Mouse (Mus musculus) hindbrain, postnatal 0 days (tissue): Measurements from ENCODE around the gene Cda. TPM values are rescaled to one million over a fixed set of nuclear protein-coding genes. Genes with fewer than 3 reads are reported as not detected.

ENCODE experiments used
- ATAC-seq: fragments of 200-750 bp; cut with Nextera tagmentation; 2 replicates; pipeline ENCODE4 v1.8.0; 2017; ENCODE audit warnings: mild to moderate bottlenecking, moderate TSS enrichment, moderate library complexity
- DNase-seq: peaks from one replicate; pipeline ENCODE4 v3.0.0-alpha.2; 2015; ENCODE audit warnings: low spot score
- H3K27ac ChIP-seq: fragments of 300-500 bp; sonication (generic); 2 replicates; pipeline ENCODE4 v1.5.1; 2014; ENCODE audit warnings: mild to moderate bottlenecking
- H3K27me3 ChIP-seq: fragments of 300-500 bp; sonication (generic); 2 replicates; pipeline ENCODE4 v1.6.1; 2014; ENCODE audit warnings: low read length, mixed read lengths; ENCODE audit not compliant: insufficient read depth
- H3K36me3 ChIP-seq: fragments of 300-500 bp; sonication (generic); 2 replicates; pipeline ENCODE4 v1.6.1; 2014; ENCODE audit warnings: low read length, mixed read lengths; ENCODE audit not compliant: insufficient read depth
- H3K4me1 ChIP-seq: fragments of 300-500 bp; sonication (generic); 2 replicates; pipeline ENCODE4 v1.6.1; 2014; ENCODE audit warnings: antibody characterized with exemption, low read length, mixed read lengths; ENCODE audit not compliant: insufficient read depth
- H3K4me2 ChIP-seq: fragments of 300-500 bp; sonication (generic); 2 replicates; pipeline ENCODE4 v1.6.1; 2014; ENCODE audit warnings: low read depth, mild to moderate bottlenecking, low read length, moderate library complexity, mixed read lengths
- H3K4me3 ChIP-seq: fragments of 300-500 bp; sonication (generic); 2 replicates; pipeline ENCODE4 v1.5.1; 2014; ENCODE audit warnings: low read length
- H3K9ac ChIP-seq: fragments of 300-500 bp; sonication (generic); replicated peaks from 2 replicates; pipeline ENCODE4 v1.6.1; 2014; ENCODE audit warnings: mild to moderate bottlenecking, low read length, moderate library complexity, mixed read lengths
- H3K9me3 ChIP-seq: fragments of 300-500 bp; sonication (generic); 2 replicates; pipeline ENCODE4 v1.6.1; 2016; ENCODE audit warnings: low read length, mixed read lengths
- CTCF ChIP-seq: IDR thresholded peaks from 2 replicates; pipeline ENCODE4 v1.5.1; 2016; ENCODE audit warnings: antibody characterized with exemption, control low read depth, low read depth
- WGBS: fragments of 180-500 bp; shearing (Covaris S2); extraction: QIAGEN DNeasy Blood & Tissue Kit; methylation state at CpG from one replicate; pipeline ENCODE4 v1.1.7; 2014; 5-methylcytosine and 5-hydroxymethylcytosine counted together
- polyA plus RNA-seq: library from polyadenylated mRNA; unstranded; fragments of >200 nt; fragmentation: Nextera tagmentation; extraction: Ambion mirVana; gene quantifications from 2 replicates; pipeline ENCODE4 v1.2.1, GENCODE M21; 2015
- total RNA-seq: library from RNA; depleted of rRNA; stranded (reverse); fragments of >200 nt; gene quantifications from 2 replicates; pipeline ENCODE4 v1.2.3, GENCODE M21; 2014

Cda gene
- total and polyA plus RNA-seq, 2 experiments from 2014 or later, result 12.1 to 20.5 TPM

- Histone ChIP-seq H3K27me3 (no peaks in the 10 kb centered on the region), H3K27ac (no peak overlapping the region), H3K9ac (no peak overlapping the region), H3K4me2 (no peak overlapping the region), H3K9me3 (no peaks in the 10 kb centered on the region), H3K4me3 (no peak overlapping the region), H3K4me1 (no peaks in the 10 kb centered on the region), H3K36me3 (peaks cover 49% of the 10 kb centered on the region)
- no peak for TF ChIP-seq CTCF
- ATAC-seq, result no peak
- WGBS, result 88% methylated on average over 3 of the region's 3 CpGs
- no peak for DNase-seq
These were observed 55.7 kb downstream of the Cda start for GRCm38 (mm10) chr4:138312105-138312504.

GRCm38 (mm10) chr4:138311595-138311994, 56.2 kb downstream of the Cda start:
- Histone ChIP-seq H3K4me2 (no peak overlapping the region), H3K36me3 (peaks cover 43% of the 10 kb centered on the region), H3K9me3 (no peaks in the 10 kb centered on the region), H3K9ac (no peak overlapping the region), H3K4me1 (no peaks in the 10 kb centered on the region), H3K27me3 (no peaks in the 10 kb centered on the region), H3K4me3 (no peak overlapping the region), H3K27ac (no peak overlapping the region)
- DNase-seq (peak; percentile 59), ATAC-seq (peak; percentile 51)
- WGBS, result 64% methylated on average over 8 of the region's 8 CpGs
- TF ChIP-seq CTCF, result peak; percentile 89

GRCm38 (mm10) chr4:138310311-138310910, 57.4 kb downstream of the Cda start:
- no peak overlapping the region for H3K4me3 ChIP-seq
- 94% methylated on average over 19 of the region's 19 CpGs for WGBS
- no peaks in the 10 kb centered on the region for H3K27me3 ChIP-seq
- H3K9me3 ChIP-seq, result no peaks in the 10 kb centered on the region
- DNase-seq, result no peak
- H3K27ac ChIP-seq, result no peak overlapping the region
- ATAC-seq, result no peak
- peaks cover 6% of the 10 kb centered on the region for H3K4me1 ChIP-seq
- H3K4me2 ChIP-seq, result no peak overlapping the region
- H3K36me3 ChIP-seq, result peaks cover 40% of the 10 kb centered on the region
- no peak overlapping the region for H3K9ac ChIP-seq
- TF ChIP-seq CTCF, result no peak

- ATAC-seq (no peak), DNase-seq (no peak)
- H3K36me3 ChIP-seq, result peaks cover 21% of the 10 kb centered on the region
- H3K27ac ChIP-seq, result no peak overlapping the region
- no peaks in the 10 kb centered on the region for H3K9me3 ChIP-seq
- WGBS, result 86% methylated on average over 12 of the region's 12 CpGs
- H3K4me1 ChIP-seq, result peaks cover 10% of the 10 kb centered on the region
- H3K27me3 ChIP-seq, result no peaks in the 10 kb centered on the region
- no peak overlapping the region for H3K4me3 ChIP-seq
- no peak overlapping the region for H3K4me2 ChIP-seq
- TF ChIP-seq CTCF, result no peak
- no peak overlapping the region for H3K9ac ChIP-seq
These were observed 60.1 kb downstream of the Cda start for GRCm38 (mm10) chr4:138307739-138308138.

- peaks cover 10% of the 10 kb centered on the region for H3K4me1 ChIP-seq
- peaks cover 16% of the 10 kb centered on the region for H3K36me3 ChIP-seq
- no peak overlapping the region for H3K4me3 ChIP-seq
- 76% methylated on average over 3 of the region's 3 CpGs for WGBS
- no peaks in the 10 kb centered on the region for H3K27me3 ChIP-seq
- no peak overlapping the region for H3K4me2 ChIP-seq
- no peaks in the 10 kb centered on the region for H3K9me3 ChIP-seq
- H3K9ac ChIP-seq, result no peak overlapping the region
- no peak overlapping the region for H3K27ac ChIP-seq
- TF ChIP-seq CTCF, result no peak
- ATAC-seq (no peak), DNase-seq (no peak)
These were observed 60.8 kb downstream of the Cda start for GRCm38 (mm10) chr4:138307025-138307424.

- no peak for TF ChIP-seq CTCF
- H3K9me3 ChIP-seq, result no peaks in the 10 kb centered on the region
- peak within 1 kb of the TSS; percentile 83 for H3K27ac ChIP-seq
- ATAC-seq (peak; percentile 98), DNase-seq (peak; percentile 100)
- H3K4me1 ChIP-seq, result peaks cover 10% of the 10 kb centered on the region
- peak within 1 kb of the TSS; percentile 99 for H3K4me3 ChIP-seq
- H3K9ac ChIP-seq, result peak within 1 kb of the TSS; percentile 85
- H3K27me3 ChIP-seq, result no peaks in the 10 kb centered on the region
- WGBS, result under 1% methylated on average over 56 of the region's 64 CpGs
- H3K4me2 ChIP-seq, result peak within 1 kb of the TSS; percentile 93
- 0 out of 2 replicates have a peak, but pooled peaks cover 5% of the 10 kb centered on the region for H3K36me3 ChIP-seq
These were observed 63.3 kb downstream of the Cda start, which contains the start of gene Ddost for GRCm38 (mm10) chr4:138304340-138305104. Ddost (plus strand) TSS chr4:138304730.
